In the genomic region with DNA sequence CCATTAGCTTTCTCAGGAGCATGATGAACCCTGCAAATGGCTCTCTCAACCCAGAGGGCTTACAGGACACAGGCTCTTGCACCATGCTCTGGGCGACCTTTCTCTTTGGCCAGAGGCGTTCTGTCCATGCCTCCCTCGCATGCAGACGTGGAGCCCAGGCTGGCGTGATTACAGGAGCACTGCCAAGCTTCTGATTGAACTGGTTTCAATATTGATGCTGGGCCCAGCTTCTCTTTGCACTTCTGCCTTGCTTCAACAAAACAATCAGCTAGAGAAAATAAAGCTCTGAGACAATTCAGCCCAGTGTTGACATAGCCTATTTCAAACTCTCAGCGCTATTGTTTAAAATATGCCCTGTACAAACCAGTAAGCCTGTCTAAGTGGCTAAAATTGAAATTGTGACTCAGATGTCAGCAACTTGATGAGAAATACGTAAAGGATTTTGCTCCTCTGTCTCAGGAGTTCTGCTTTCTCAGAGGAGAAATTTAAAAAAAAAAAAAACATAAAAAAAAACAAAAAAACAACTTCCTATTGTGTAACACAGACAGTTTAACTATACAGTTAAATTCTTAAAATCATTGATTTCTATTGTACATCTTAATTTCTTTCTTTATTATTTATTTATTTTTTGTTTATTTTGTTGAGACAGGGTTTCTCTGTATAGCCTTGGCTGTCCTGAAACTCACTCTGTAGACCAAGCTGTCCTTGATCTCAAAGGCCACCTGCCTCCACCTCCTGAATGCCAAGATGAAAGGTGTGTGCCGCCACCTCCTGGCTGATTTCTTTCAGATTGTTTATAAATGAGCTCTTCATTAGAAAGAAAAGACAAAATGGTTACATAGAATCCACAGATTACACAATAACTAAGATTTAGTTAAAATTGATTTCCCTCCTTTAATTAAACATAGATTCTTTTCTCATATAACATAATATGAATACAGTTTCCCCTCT, we compare ENCODE assay signal across 8 mouse cellular contexts.
DNase-seq lines count a peak whose midpoint lies in the region; ATAC-seq and TF ChIP-seq lines count a peak whose summit lies in the region.

No protein-coding gene starts in this region.

- 40% methylated on average over 8 of the region's 8 CpGs for WGBS in lung, embryonic 14.5 days
- 46% methylated on average over 8 of the region's 8 CpGs for WGBS in lung, adult 2 months
- WGBS in hindbrain, embryonic 14.5 days = 59% methylated on average over 8 of the region's 8 CpGs
- 75% methylated on average over 8 of the region's 8 CpGs for WGBS in macrophage (ENCODE audit: missing documents)

- peak; percentile 7 for DNase-seq in cerebellum, adult 8-10 months
- DNase-seq in cerebellum, adult 11-12 months = no peak
- DNase-seq in lung, embryonic 14.5 days = peak; percentile 44
- no peak for DNase-seq in lung, adult 2 months
- DNase-seq in hindbrain, embryonic 14.5 days (ENCODE audit: low spot score) = peak; percentile 37
- DNase-seq in urinary bladder, adult 18-20 months (ENCODE audit: low spot score in 2 of 2) = no peak
- DNase-seq in frontal cortex, postnatal 36 days (ENCODE audit: low spot score in 2 of 2) = no peak

- TF ChIP-seq POLR2A in lung, adult 2 months (IDR thresholded peaks at IDR 0.05; ENCODE audit: borderline replicate concordance, extremely low read depth, low read depth, low read length) = no peak

- no peak overlapping the region for H3K4me3 ChIP-seq in lung, embryonic 14.5 days (ENCODE audit: low read depth, low read length)
- no peak overlapping the region for H3K4me3 ChIP-seq in lung, adult 2 months (replicated peaks; ENCODE audit: extremely low read depth, low read depth, low read length)
- H3K4me3 ChIP-seq in hindbrain, embryonic 14.5 days (replicated peaks; ENCODE audit: low read length) = no peak overlapping the region
- no peak overlapping the region for H3K4me3 ChIP-seq in macrophage (ENCODE audit: inconsistent target)

- no peaks in the 10 kb centered on the region for H3K79me2 ChIP-seq in macrophage (ENCODE audit: inconsistent target)

- H3K27ac ChIP-seq in lung, embryonic 14.5 days (ENCODE audit: low read depth) = no peak overlapping the region
- no peak overlapping the region for H3K27ac ChIP-seq in hindbrain, embryonic 14.5 days
- H3K27ac ChIP-seq in macrophage = peak overlapping the region; percentile 51

- no peaks in the 10 kb centered on the region for H3K36me3 ChIP-seq in lung, embryonic 14.5 days (ENCODE audit: insufficient read depth)
- no peaks in the 10 kb centered on the region for H3K36me3 ChIP-seq in hindbrain, embryonic 14.5 days (replicated peaks; ENCODE audit: control insufficient read depth, insufficient read depth)
- no peaks in the 10 kb centered on the region for H3K36me3 ChIP-seq in macrophage (ENCODE audit: inconsistent target)

- no peak overlapping the region for H3K4me2 ChIP-seq in lung, embryonic 14.5 days
- no peak overlapping the region for H3K4me2 ChIP-seq in hindbrain, embryonic 14.5 days (replicated peaks)

- H3K9me3 ChIP-seq in lung, embryonic 14.5 days (ENCODE audit: low read depth, low read length) = no peaks in the 10 kb centered on the region
- no peaks in the 10 kb centered on the region for H3K9me3 ChIP-seq in hindbrain, embryonic 14.5 days (ENCODE audit: control insufficient read depth, low read length)

- no peak overlapping the region for H3K9ac ChIP-seq in lung, embryonic 14.5 days
- H3K9ac ChIP-seq in hindbrain, embryonic 14.5 days = no peak overlapping the region

- peak; percentile 41; the same call in 1 of the 2 replicates for ATAC-seq in lung, embryonic 14.5 days (ENCODE audit: insufficient read depth)
- no peak for ATAC-seq in hindbrain, embryonic 14.5 days (ENCODE audit: low FRiP score)

- H3K4me1 ChIP-seq in lung, embryonic 14.5 days (ENCODE audit: insufficient read depth) = no peaks in the 10 kb centered on the region
- no peaks in the 10 kb centered on the region for H3K4me1 ChIP-seq in lung, adult 2 months (ENCODE audit: control insufficient read depth, insufficient read depth, low read length)
- H3K4me1 ChIP-seq in hindbrain, embryonic 14.5 days (replicated peaks; ENCODE audit: control insufficient read depth, insufficient read depth, low read length) = no peaks in the 10 kb centered on the region

- no peaks in the 10 kb centered on the region for H3K27me3 ChIP-seq in lung, embryonic 14.5 days (ENCODE audit: insufficient read depth, low read length)
- H3K27me3 ChIP-seq in hindbrain, embryonic 14.5 days (ENCODE audit: control insufficient read depth, insufficient read depth, low read length) = no peaks in the 10 kb centered on the region

- TF ChIP-seq CTCF in lung, embryonic 14.5 days (IDR thresholded peaks at IDR 0.05; ENCODE audit: low read depth) = peak; percentile 34
- no peak for TF ChIP-seq CTCF in lung, adult 2 months (IDR thresholded peaks at IDR 0.05; ENCODE audit: insufficient read depth, low read length)

Comparison
In these comparisons a context has a peak if more than half of its experiments do, and no peak if none do; other contexts are left out.
1. DNase-seq: peak in cerebellum, adult 8-10 months (single experiment), lung, embryonic 14.5 days (single experiment) and hindbrain, embryonic 14.5 days (single experiment); none in cerebellum, adult 11-12 months (single experiment), lung, adult 2 months (single experiment), urinary bladder, adult 18-20 months (0 of 2) and frontal cortex, postnatal 36 days (0 of 2).